Mouse (Mus musculus): Measurements from ENCODE around the gene BC048671.

DNA sequence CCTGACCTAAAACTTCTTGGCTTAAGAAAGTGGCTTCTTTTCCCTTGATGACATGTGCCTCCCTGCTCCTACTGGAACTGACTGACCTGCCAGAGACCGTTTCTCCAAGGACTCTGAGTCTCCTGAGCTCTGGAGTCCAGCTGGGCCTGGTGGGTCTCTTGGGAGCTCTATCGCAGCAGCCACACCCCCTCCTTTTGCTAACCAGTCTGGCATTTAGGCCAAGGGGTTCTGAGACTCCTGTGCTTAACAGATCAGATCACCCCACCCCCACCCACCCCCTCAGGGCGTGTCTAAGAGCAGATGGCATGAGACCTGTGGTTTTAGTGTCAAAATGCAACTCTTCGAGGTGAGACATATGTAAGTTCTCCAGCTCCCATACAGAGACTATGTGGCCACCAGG is 20.8 kb downstream of the BC048671 start:
- TF ChIP-seq CTCF (conservative IDR thresholded peaks at IDR 0.05; ENCODE audit: low read length) (no peak), POU5F1 (IDR thresholded peaks at IDR 0.05; ENCODE audit: borderline replicate concordance, low read length) (no peak), NANOG (IDR thresholded peaks at IDR 0.05; ENCODE audit: borderline replicate concordance, low read length) (no peak)
